Mouse (Mus musculus) B cell, adult 67 days (primary cell): ENCODE results near the gene A630095N17Rik. TPM values are rescaled to one million over a fixed set of nuclear protein-coding genes. Genes with fewer than 3 reads are reported as not detected.

ENCODE experiments used
- total RNA-seq, 2 experiments: library from RNA; stranded (reverse); gene quantifications; 4 replicates each; pipeline ENCODE4 v1.2.4; 2023

The A630095N17Rik gene
- not detected for total RNA-seq

GRCm38 (mm10) chr1:75231664-75232152 is at the start of gene A630095N17Rik:
TSS of gene A630095N17Rik (minus strand) at chr1:75232102.

GRCm38 (mm10) chr1:75278228-75278627 is 46.3 kb upstream of the A630095N17Rik start, which contains the start of gene Resp18:
TSS of gene Resp18 (minus strand) at chr1:75278415.

DNA sequence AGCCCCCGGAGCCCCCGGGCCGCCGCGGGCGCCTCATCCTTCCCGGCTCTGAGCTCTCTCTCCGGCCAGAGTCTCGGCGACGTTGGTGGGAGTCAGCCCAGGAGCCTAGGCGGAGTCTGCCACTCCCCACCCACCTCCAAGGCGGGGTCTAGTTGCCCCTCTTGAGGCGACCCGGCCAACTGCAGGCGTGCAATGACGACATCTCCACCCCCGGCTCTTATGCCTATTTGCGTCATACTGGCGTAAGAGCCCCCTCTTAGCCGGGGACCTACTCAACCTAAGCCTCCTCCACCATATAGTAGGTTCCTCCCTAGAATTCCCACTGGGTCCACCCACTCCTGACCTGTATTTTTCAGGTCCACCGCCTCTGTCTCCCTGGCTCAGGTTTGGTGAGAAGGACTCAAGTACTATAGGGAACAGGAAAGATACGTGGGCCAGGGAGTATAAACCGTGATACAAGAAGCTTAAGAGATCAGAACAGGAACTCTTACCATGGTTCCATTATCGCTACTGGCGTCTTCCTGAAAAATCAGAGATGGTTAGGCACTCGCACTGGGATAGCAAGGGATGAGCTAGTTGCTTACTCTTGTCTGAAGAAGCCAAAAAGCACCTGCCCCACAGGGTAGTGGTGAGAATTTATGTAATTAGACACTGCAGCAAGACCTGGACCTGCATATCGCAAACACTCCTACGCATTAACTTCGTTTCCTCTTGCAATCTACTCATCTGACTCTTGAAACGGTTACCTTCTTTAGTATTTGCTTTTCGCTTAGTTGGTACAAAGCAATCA is 32.4 kb upstream of the A630095N17Rik start, which contains the start of gene Ptprn:
Gene Ptprn, minus strand, starts transcription at position 412 of the 790 bp plus-strand sequence.

GRCm38 (mm10) chr1:75236117-75237050 is 4.5 kb upstream of the A630095N17Rik start, which contains the start of gene Dnajb2:
TSS of gene Dnajb2 (plus strand) at chr1:75236406.

GRCm38 (mm10) chr1:75219531-75219930 is 12.4 kb downstream of the A630095N17Rik start, which contains the start of gene Tuba4a:
TSS of gene Tuba4a (minus strand) at chr1:75219865.

DNA sequence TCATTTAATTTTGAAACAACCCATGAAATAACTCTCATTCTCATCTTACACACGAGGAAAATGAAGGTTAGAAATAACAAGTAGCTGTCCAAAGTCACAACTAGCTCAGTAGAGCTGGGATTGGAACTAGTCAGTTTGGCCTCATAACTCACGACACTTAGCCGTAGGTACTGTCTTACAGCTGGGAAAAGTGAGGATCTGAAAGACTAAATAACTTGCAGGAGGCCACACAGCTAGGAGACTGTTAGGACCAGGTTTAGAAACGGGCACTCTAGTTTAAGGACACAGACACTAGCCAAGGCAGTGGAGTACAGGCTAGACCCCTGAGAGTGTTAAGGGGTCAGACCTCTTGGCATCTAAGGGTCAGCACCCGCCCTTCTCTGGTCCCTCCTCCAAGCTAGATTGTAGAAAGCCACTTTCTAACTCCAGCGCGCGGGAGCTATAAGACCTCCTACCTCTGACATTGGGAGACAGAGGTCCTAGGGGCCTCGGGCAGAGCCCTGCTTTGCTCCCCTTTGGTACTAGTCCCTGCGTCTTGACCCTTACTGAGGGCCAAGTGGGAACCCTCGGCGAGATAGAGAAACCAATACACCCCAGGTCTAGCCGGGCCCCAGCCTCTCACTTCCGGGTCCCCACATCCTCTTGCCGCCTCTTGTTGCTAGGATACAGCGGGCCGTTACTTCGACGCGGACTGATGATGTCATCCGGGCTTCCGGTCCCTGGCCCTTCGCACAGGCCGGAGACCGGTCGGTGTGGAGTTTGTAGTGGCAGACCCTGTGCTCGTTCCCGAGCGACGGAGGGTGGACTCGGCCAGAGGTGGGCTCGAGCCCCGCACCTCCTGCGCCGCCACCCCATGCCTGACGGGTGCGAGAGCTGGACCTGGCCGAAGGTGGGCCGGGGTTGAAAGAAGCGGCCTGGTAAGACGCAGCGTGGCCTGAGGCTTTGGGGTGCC is 21.5 kb downstream of the A630095N17Rik start, which contains the start of the genes Glb1l and Stk16:
Gene Glb1l, minus strand, starts transcription at position 678 of the 952 bp plus-strand sequence.
Gene Stk16, plus strand, starts transcription at position 703 of the 952 bp plus-strand sequence.

DNA sequence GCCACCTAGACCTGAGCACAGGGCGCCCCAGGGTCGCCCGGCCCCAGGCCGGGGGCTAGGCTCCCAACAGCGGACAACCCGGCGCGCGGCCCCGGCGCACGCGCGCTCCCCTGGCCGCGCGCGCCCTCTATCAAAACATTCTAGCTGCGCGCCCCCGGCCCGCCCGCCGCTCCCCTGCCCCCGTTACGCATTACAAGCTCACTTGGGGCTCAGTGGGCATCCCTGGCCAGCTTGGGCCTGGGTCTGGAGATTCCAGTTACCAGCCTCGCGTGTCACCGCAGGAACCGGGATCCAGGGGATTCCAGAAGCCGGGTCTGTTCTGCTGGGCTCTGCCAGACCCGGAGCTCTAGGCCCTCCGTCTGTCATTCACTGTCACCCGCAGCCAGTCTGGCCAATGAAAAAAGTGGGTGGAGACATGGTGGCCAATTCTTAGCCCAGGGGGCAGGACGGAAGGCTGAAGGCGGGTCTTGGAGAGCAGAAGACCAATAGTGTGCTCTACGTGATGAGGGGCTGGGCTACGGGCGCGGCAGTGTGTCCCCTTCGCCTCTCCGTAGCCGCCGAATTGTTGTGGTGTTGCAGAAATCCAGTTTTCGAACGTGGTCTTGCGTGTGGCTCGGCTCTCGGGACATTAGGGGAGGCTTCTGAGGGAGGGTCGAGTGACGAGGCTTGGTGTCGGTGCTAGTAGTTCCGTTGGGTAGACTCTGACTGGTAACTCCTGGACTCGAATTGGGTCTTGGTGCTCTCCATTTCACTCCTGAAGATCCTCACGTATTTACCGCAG is 40.1 kb downstream of the A630095N17Rik start, which contains the start of the genes Ankzf1 and Atg9a:
Gene Ankzf1, plus strand, starts transcription at position 530 of the 781 bp plus-strand sequence.
Gene Atg9a, minus strand, starts transcription at position 575 of the 781 bp plus-strand sequence.

DNA sequence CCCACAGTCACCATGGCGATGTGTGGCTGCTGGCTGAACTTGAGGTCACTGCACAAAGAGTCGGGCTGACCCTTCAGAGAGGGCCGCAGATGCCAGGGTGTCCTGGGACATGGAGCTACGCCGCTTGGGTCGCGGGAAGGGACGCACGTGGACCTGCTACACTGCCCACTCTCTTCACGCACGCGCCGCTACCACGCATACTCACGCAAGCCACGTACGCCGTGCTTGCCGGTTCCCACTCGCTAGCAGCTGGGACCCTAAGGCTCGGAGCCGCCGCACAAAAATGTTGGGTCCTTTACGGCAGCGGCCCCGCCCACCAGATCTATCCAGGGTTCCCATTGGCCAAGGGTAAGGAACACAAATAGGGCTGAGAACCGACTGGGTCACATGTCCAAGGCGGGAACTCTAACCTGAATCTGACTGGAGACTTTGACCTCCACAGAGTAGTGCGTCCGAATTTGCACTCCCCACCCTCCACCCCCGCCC is 51.8 kb downstream of the A630095N17Rik start, which contains the start of gene Abcb6:
Gene Abcb6, minus strand, starts transcription at position 288 of the 486 bp plus-strand sequence.

Other genes starting within 250 kb of the A630095N17Rik start
- 1 to 10 TPM; 4.0 to 5.6 TPM for gene Nhej1, start 106.9 kb downstream of the A630095N17Rik start, total RNA-seq
- 1 to 10 TPM in 1 of 2 experiments, under 1 TPM in 1; 0.89 to 2.5 TPM for gene Slc23a3, start 98.2 kb downstream of the A630095N17Rik start, total RNA-seq
- gene Cnppd1, start 89.4 kb downstream of the A630095N17Rik start, total RNA-seq = 100 to 1,000 TPM; 106 to 109 TPM
- 10 to 100 TPM; 70.5 to 94.6 TPM for gene Retreg2, start 89.3 kb downstream of the A630095N17Rik start, total RNA-seq
- gene Zfand2b, start 63.5 kb downstream of the A630095N17Rik start, total RNA-seq = 10 to 100 TPM; 50.4 TPM
- gene Abcb6, start 51.7 kb downstream of the A630095N17Rik start, total RNA-seq = 1 to 10 TPM; 3.9 to 5.2 TPM
- gene Ankzf1, start 40.0 kb downstream of the A630095N17Rik start, total RNA-seq = 10 to 100 TPM; 34.6 to 40.2 TPM
- gene Atg9a, start 39.9 kb downstream of the A630095N17Rik start, total RNA-seq = 10 to 100 TPM; 35.2 to 35.5 TPM
- gene Glb1l, start 21.3 kb downstream of the A630095N17Rik start, total RNA-seq = 10 to 100 TPM; 12.0 to 14.8 TPM
- gene Stk16, start 21.3 kb downstream of the A630095N17Rik start, total RNA-seq = 10 to 100 TPM; 89.6 to 90.5 TPM
- 100 to 1,000 TPM; 205 to 218 TPM for gene Tuba4a, start 12.2 kb downstream of the A630095N17Rik start, total RNA-seq
- 10 to 100 TPM; 64.1 to 88.9 TPM for gene Dnajb2, start 4.3 kb upstream of the A630095N17Rik start, total RNA-seq
- gene Ptprn, start 32.4 kb upstream of the A630095N17Rik start, total RNA-seq = not detected
- gene Resp18, start 46.3 kb upstream of the A630095N17Rik start, total RNA-seq = not detected
- 10 to 100 TPM; 51.6 to 61.7 TPM for gene Dnpep, start 85.9 kb upstream of the A630095N17Rik start, total RNA-seq
- gene Des, start 128.2 kb upstream of the A630095N17Rik start, total RNA-seq = not detected
- gene Speg, start 143.2 kb upstream of the A630095N17Rik start, total RNA-seq = not detected
- 10 to 100 TPM; 53.0 to 85.9 TPM for gene Gmppa, start 203.8 kb upstream of the A630095N17Rik start, total RNA-seq
- not detected for gene Asic4, start 218.3 kb upstream of the A630095N17Rik start, total RNA-seq
- 10 to 100 TPM; 23.1 to 24.5 TPM for gene Chpf, start 247.2 kb upstream of the A630095N17Rik start, total RNA-seq
- gene Tmem198, start 247.4 kb upstream of the A630095N17Rik start, total RNA-seq = 1 to 10 TPM; 2.8 to 5.5 TPM